Mouse (Mus musculus): ENCODE results near the gene Clca1. TPM values are rescaled to one million over a fixed set of nuclear protein-coding genes. Genes with fewer than 3 reads are reported as not detected.

The Clca1 gene
- total RNA-seq, 1 experiment from 2014 or later = not detected

Other genes starting within 250 kb of the Clca1 start
- not detected in 2 replicates for gene Clca3a2, start 213.3 kb downstream of the Clca1 start, total RNA-seq (2021)
- not detected in 2 replicates for gene Clca3b, start 183.4 kb downstream of the Clca1 start, total RNA-seq (2021)
- not detected in 2 replicates for gene Clca4b, start 100.2 kb downstream of the Clca1 start, total RNA-seq (2021)
- gene Clca4a, start 57.7 kb downstream of the Clca1 start, total RNA-seq (2021) = not detected in 2 replicates
- gene Clca2, start 66.7 kb upstream of the Clca1 start, total RNA-seq (2021) = not detected in 2 replicates
- 31.0 and 34.9 TPM in 2 replicates for gene Odf2l, start 85.8 kb upstream of the Clca1 start, total RNA-seq (2021)